Mouse (Mus musculus) embryonic facial prominence, embryonic 15.5 days (tissue): ENCODE results near the gene Gm28048. TPM values are rescaled to one million over a fixed set of nuclear protein-coding genes. Genes with fewer than 3 reads are reported as not detected.

Experiments used
- ATAC-seq: fragments of 200-750 bp; cut with Nextera tagmentation; 2 replicates; pipeline ENCODE4 v1.8.0; 2017; ENCODE audit warnings: low read depth, moderate TSS enrichment; ENCODE audit not compliant: insufficient number of reproducible peaks, low FRiP score, low TSS enrichment
- H3K27ac ChIP-seq: fragments of 300-500 bp; sonication (generic); replicated peaks from 2 replicates; pipeline ENCODE4 v1.5.1; 2015; ENCODE audit warnings: mild to moderate bottlenecking, inconsistent platforms
- H3K27me3 ChIP-seq: fragments of 300-500 bp; sonication (generic); 2 replicates; pipeline ENCODE4 v1.6.1; 2015; ENCODE audit warnings: inconsistent platforms
- H3K36me3 ChIP-seq: fragments of 300-500 bp; sonication (generic); 2 replicates; pipeline ENCODE4 v1.6.1; 2015; ENCODE audit warnings: mild to moderate bottlenecking, inconsistent platforms
- H3K4me1 ChIP-seq: fragments of 300-500 bp; sonication (generic); 2 replicates; pipeline ENCODE4 v1.6.1; 2015; ENCODE audit warnings: inconsistent platforms
- H3K4me2 ChIP-seq: fragments of 300-500 bp; sonication (generic); replicated peaks from 2 replicates; pipeline ENCODE4 v1.6.1; 2015; ENCODE audit warnings: mild to moderate bottlenecking, inconsistent platforms
- H3K4me3 ChIP-seq: fragments of 300-500 bp; sonication (generic); replicated peaks from 2 replicates; pipeline ENCODE4 v1.5.1; 2015; ENCODE audit warnings: mild to moderate bottlenecking, inconsistent platforms
- H3K9ac ChIP-seq: fragments of 300-500 bp; sonication (generic); 2 replicates; pipeline ENCODE4 v1.6.1; 2015; ENCODE audit warnings: inconsistent platforms
- H3K9me3 ChIP-seq: fragments of 300-500 bp; sonication (generic); replicated peaks from 2 replicates; pipeline ENCODE4 v1.6.1; 2016; ENCODE audit warnings: inconsistent platforms
- WGBS: fragments of 180-500 bp; shearing (Covaris S2); methylation state at CpG from one replicate; pipeline ENCODE4 v1.1.7; 2015; 5-methylcytosine and 5-hydroxymethylcytosine counted together
- polyA plus RNA-seq: library from polyadenylated mRNA; unstranded; fragments of >200 nt; fragmentation: Nextera tagmentation; extraction: Ambion mirVana; gene quantifications from 2 replicates; pipeline ENCODE4 v1.2.1, GENCODE M21; 2015

Gene Gm28048
- polyA plus RNA-seq, 1 experiment from 2014 or later, result 11.5 TPM

- no peak overlapping the region for H3K4me2 ChIP-seq
- H3K4me3 ChIP-seq, result no peak overlapping the region
- ATAC-seq, result no peak
- H3K9ac ChIP-seq, result no peak overlapping the region
- H3K36me3 ChIP-seq, result no peaks in the 10 kb centered on the region
- WGBS, result 90% methylated on average over 7 of the region's 7 CpGs
- H3K27ac ChIP-seq, result no peak overlapping the region
- no peaks in the 10 kb centered on the region for H3K4me1 ChIP-seq
- H3K27me3 ChIP-seq, result no peaks in the 10 kb centered on the region
- no peaks in the 10 kb centered on the region for H3K9me3 ChIP-seq
Measured at GRCm38 (mm10) chr11:22911831-22912230, 70.1 kb downstream of the Gm28048 start.

- Histone ChIP-seq H3K4me1 (no peaks in the 10 kb centered on the region), H3K4me3 (no peak overlapping the region), H3K27me3 (no peaks in the 10 kb centered on the region), H3K27ac (no peak overlapping the region), H3K36me3 (no peaks in the 10 kb centered on the region), H3K9me3 (no peaks in the 10 kb centered on the region), H3K9ac (no peak overlapping the region), H3K4me2 (no peak overlapping the region)
- no peak for ATAC-seq
Measured at GRCm38 (mm10) chr11:22906453-22906865, 75.4 kb downstream of the Gm28048 start.

- no peak overlapping the region for H3K9ac ChIP-seq
- peaks cover 6% of the 10 kb centered on the region; the same call in 1 of the 2 replicates for H3K36me3 ChIP-seq
- no peaks in the 10 kb centered on the region for H3K9me3 ChIP-seq
- H3K27ac ChIP-seq, result no peak overlapping the region
- H3K4me1 ChIP-seq, result no peaks in the 10 kb centered on the region
- H3K27me3 ChIP-seq, result no peaks in the 10 kb centered on the region
- 67% methylated on average over 2 of the region's 2 CpGs for WGBS
- ATAC-seq, result no peak
- H3K4me3 ChIP-seq, result no peak overlapping the region
- no peak overlapping the region for H3K4me2 ChIP-seq
Measured at GRCm38 (mm10) chr11:22902923-22903322, 79.0 kb downstream of the Gm28048 start.

GRCm38 (mm10) chr11:22900041-22900440, 81.8 kb downstream of the Gm28048 start:
- H3K36me3 ChIP-seq, result peaks cover 7% of the 10 kb centered on the region; the same call in 1 of the 2 replicates
- no peak overlapping the region for H3K9ac ChIP-seq
- H3K4me2 ChIP-seq, result no peak overlapping the region
- no peaks in the 10 kb centered on the region for H3K9me3 ChIP-seq
- no peak for ATAC-seq
- H3K4me3 ChIP-seq, result no peak overlapping the region
- no peaks in the 10 kb centered on the region for H3K4me1 ChIP-seq
- H3K27ac ChIP-seq, result no peak overlapping the region
- 82% methylated on average over 3 of the region's 3 CpGs for WGBS
- no peaks in the 10 kb centered on the region for H3K27me3 ChIP-seq

- Histone ChIP-seq H3K9me3 (no peaks in the 10 kb centered on the region), H3K4me1 (no peaks in the 10 kb centered on the region), H3K27ac (no peak overlapping the region), H3K4me2 (no peak overlapping the region), H3K27me3 (no peaks in the 10 kb centered on the region), H3K9ac (no peak overlapping the region), H3K36me3 (peaks cover 7% of the 10 kb centered on the region; the same call in 1 of the 2 replicates), H3K4me3 (no peak overlapping the region)
- no peak for ATAC-seq
- WGBS, result 95% methylated on average over 4 of the region's 4 CpGs
Measured at GRCm38 (mm10) chr11:22897642-22898041, 84.2 kb downstream of the Gm28048 start.

GRCm38 (mm10) chr11:22897127-22897526, 84.8 kb downstream of the Gm28048 start:
- WGBS, result 91% methylated on average over 4 of the region's 4 CpGs
- no peak overlapping the region for H3K27ac ChIP-seq
- H3K4me3 ChIP-seq, result no peak overlapping the region
- no peak overlapping the region for H3K9ac ChIP-seq
- H3K27me3 ChIP-seq, result no peaks in the 10 kb centered on the region
- H3K4me2 ChIP-seq, result no peak overlapping the region
- H3K9me3 ChIP-seq, result no peaks in the 10 kb centered on the region
- ATAC-seq, result no peak
- H3K36me3 ChIP-seq, result peaks cover 7% of the 10 kb centered on the region; the same call in 1 of the 2 replicates
- H3K4me1 ChIP-seq, result no peaks in the 10 kb centered on the region

- H3K27ac ChIP-seq, result no peak overlapping the region
- H3K4me3 ChIP-seq, result no peak overlapping the region
- no peak overlapping the region for H3K4me2 ChIP-seq
- no peaks in the 10 kb centered on the region for H3K4me1 ChIP-seq
- no peak overlapping the region for H3K9ac ChIP-seq
- H3K27me3 ChIP-seq, result no peaks in the 10 kb centered on the region
- no peaks in the 10 kb centered on the region for H3K9me3 ChIP-seq
- ATAC-seq, result no peak
- WGBS, result 48% methylated on average over 3 of the region's 3 CpGs
- peaks cover 2% of the 10 kb centered on the region; the same call in 1 of the 2 replicates for H3K36me3 ChIP-seq
Measured at GRCm38 (mm10) chr11:22893075-22893474, 88.8 kb downstream of the Gm28048 start.

- Histone ChIP-seq H3K36me3 (no peaks in the 10 kb centered on the region), H3K27ac (no peak overlapping the region), H3K9me3 (no peaks in the 10 kb centered on the region), H3K4me3 (no peak overlapping the region), H3K9ac (no peak overlapping the region), H3K27me3 (no peaks in the 10 kb centered on the region), H3K4me1 (no peaks in the 10 kb centered on the region), H3K4me2 (no peak overlapping the region)
- 54% methylated on average over 6 of the region's 6 CpGs for WGBS
- peak; percentile 34; the same call in 1 of the 2 replicates for ATAC-seq
Measured at GRCm38 (mm10) chr11:22892466-22892865, 89.4 kb downstream of the Gm28048 start.

DNA sequence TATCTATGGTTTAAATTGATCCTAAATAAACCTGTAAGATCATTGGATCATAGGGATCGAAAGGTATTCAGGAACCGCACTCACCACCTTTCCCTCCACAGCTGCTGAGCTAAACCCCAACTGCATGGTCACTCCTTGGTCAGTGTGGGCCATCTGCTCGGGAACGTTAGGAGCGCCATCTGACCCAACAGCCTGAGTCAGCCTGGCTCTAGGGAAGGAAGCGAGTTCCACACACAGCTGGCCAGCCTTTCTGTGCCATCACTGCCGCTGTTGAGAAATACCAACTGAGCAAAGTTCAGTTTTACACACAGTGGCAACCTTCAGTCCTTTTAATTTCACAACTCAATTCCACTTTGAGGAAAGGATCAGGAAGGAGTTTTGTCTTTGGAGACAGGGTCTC, 90.0 kb downstream of the Gm28048 start:
- WGBS, result 90% methylated on average over 7 of the region's 7 CpGs
- Histone ChIP-seq H3K4me3 (no peak overlapping the region), H3K27me3 (no peaks in the 10 kb centered on the region), H3K4me1 (no peaks in the 10 kb centered on the region), H3K27ac (no peak overlapping the region), H3K4me2 (no peak overlapping the region), H3K9ac (no peak overlapping the region), H3K36me3 (no peaks in the 10 kb centered on the region), H3K9me3 (no peaks in the 10 kb centered on the region)
- ATAC-seq, result no peak

GRCm38 (mm10) chr11:22891242-22891641, 90.6 kb downstream of the Gm28048 start:
- 0 out of 2 replicates have a peak, but pooled peaks have one; percentile 15 for ATAC-seq
- H3K27me3 ChIP-seq, result no peaks in the 10 kb centered on the region
- WGBS, result 60% methylated on average over 9 of the region's 9 CpGs
- no peak overlapping the region for H3K4me2 ChIP-seq
- H3K9ac ChIP-seq, result no peak overlapping the region
- H3K9me3 ChIP-seq, result no peaks in the 10 kb centered on the region
- H3K4me1 ChIP-seq, result no peaks in the 10 kb centered on the region
- H3K4me3 ChIP-seq, result no peak overlapping the region
- no peak overlapping the region for H3K27ac ChIP-seq
- H3K36me3 ChIP-seq, result no peaks in the 10 kb centered on the region

- ATAC-seq, result no peak
- 86% methylated on average over 3 of the region's 3 CpGs for WGBS
- no peaks in the 10 kb centered on the region for H3K27me3 ChIP-seq
- H3K36me3 ChIP-seq, result no peaks in the 10 kb centered on the region
- H3K27ac ChIP-seq, result no peak overlapping the region
- no peaks in the 10 kb centered on the region for H3K4me1 ChIP-seq
- no peaks in the 10 kb centered on the region for H3K9me3 ChIP-seq
- H3K9ac ChIP-seq, result no peak overlapping the region
- H3K4me2 ChIP-seq, result no peak overlapping the region
- no peak overlapping the region for H3K4me3 ChIP-seq
Measured at GRCm38 (mm10) chr11:22889224-22889623, 92.7 kb downstream of the Gm28048 start.

DNA sequence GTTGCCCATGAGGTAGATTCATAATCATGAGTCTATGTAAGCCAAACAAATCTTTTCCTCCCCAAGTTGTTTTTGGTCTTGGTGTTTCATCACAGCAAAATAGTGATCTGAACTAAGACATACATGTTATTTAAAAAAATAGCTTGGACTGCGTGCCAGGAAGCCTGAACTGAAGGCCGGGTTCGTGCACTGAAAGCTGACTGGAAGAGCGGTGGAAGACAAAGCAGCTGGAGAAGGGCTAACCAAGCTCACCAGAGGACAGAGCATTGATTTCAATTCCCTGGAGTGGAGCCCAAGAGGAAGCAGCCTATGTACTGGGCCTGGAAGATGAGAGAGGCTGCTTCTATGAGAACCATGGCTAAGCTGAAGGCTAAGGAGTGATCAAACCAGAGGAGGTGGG, 94.9 kb downstream of the Gm28048 start:
- Histone ChIP-seq H3K4me3 (no peak overlapping the region), H3K36me3 (no peaks in the 10 kb centered on the region), H3K4me2 (no peak overlapping the region), H3K4me1 (no peaks in the 10 kb centered on the region), H3K27me3 (no peaks in the 10 kb centered on the region), H3K27ac (no peak overlapping the region), H3K9ac (no peak overlapping the region), H3K9me3 (no peaks in the 10 kb centered on the region)
- WGBS, result 87% methylated on average over 4 of the region's 4 CpGs
- no peak for ATAC-seq
